Mouse (Mus musculus) cerebellum, adult 2 months (tissue): Measurements from ENCODE around the gene Bbx.

Experiments
- CTCF ChIP-seq: fragments of 200-500 bp; IDR thresholded peaks from 2 replicates; pipeline ENCODE4 v1.5.1; 2011; ENCODE audit warnings: low read depth, mild to moderate bottlenecking, control low read depth, low read length, moderate library complexity, borderline replicate concordance; ENCODE audit not compliant: insufficient read depth
- POLR2A ChIP-seq: fragments of 200-500 bp; IDR thresholded peaks from 2 replicates; pipeline ENCODE4 v1.6.1; 2011; ENCODE audit warnings: low read length, control low read depth, borderline replicate concordance; ENCODE audit not compliant: insufficient read depth

GRCm38 (mm10) chr16:50228833-50229232 is 203.4 kb downstream of the Bbx start:
- TF ChIP-seq POLR2A, result no peak
- no peak for TF ChIP-seq CTCF
